Mouse (Mus musculus) forebrain, embryonic 15.5 days (tissue): ENCODE data around the gene Tsfm. TPM values are rescaled to one million over a fixed set of nuclear protein-coding genes. Genes with fewer than 3 reads are reported as not detected.
A peak's percentile ranks its signal among the peaks of the same experiment; 100 is the strongest.
"Not testable (repeated sequence)": the region's sequence is repeated elsewhere in the genome, so short reads cannot be mapped to it uniquely, and the experiment has no call there.

Experiments used
- ATAC-seq: fragments of 200-750 bp; cut with Nextera tagmentation; replicated peaks from 2 replicates; pipeline ENCODE4 v1.8.0; 2017; ENCODE audit warnings: mild to moderate bottlenecking, moderate TSS enrichment, moderate library complexity
- H3K27ac ChIP-seq: fragments of 300-500 bp; sonication (generic); replicated peaks from 2 replicates; pipeline ENCODE4 v1.5.1; 2015; ENCODE audit warnings: mild to moderate bottlenecking, inconsistent platforms
- H3K27me3 ChIP-seq: fragments of 300-500 bp; sonication (generic); 2 replicates; pipeline ENCODE4 v1.6.1; 2015; ENCODE audit warnings: inconsistent platforms
- H3K36me3 ChIP-seq: fragments of 300-500 bp; sonication (generic); 2 replicates; pipeline ENCODE4 v1.6.1; 2015; ENCODE audit warnings: mild to moderate bottlenecking, inconsistent platforms
- H3K4me1 ChIP-seq: fragments of 300-500 bp; sonication (generic); 2 replicates; pipeline ENCODE4 v1.6.1; 2015; ENCODE audit warnings: inconsistent platforms
- H3K4me2 ChIP-seq: fragments of 300-500 bp; sonication (generic); replicated peaks from 2 replicates; pipeline ENCODE4 v1.6.1; 2015; ENCODE audit warnings: mild to moderate bottlenecking, inconsistent platforms
- H3K4me3 ChIP-seq: fragments of 300-500 bp; sonication (generic); 2 replicates; pipeline ENCODE4 v1.5.1; 2015; ENCODE audit warnings: mild to moderate bottlenecking, inconsistent platforms
- H3K9ac ChIP-seq: fragments of 300-500 bp; sonication (generic); replicated peaks from 2 replicates; pipeline ENCODE4 v1.6.1; 2015; ENCODE audit warnings: mild to moderate bottlenecking, inconsistent platforms
- H3K9me3 ChIP-seq: fragments of 300-500 bp; sonication (generic); 2 replicates; pipeline ENCODE4 v1.6.1; 2016; ENCODE audit warnings: inconsistent platforms
- WGBS: fragments of 180-500 bp; shearing (Covaris S2); methylation state at CpG from one replicate; pipeline ENCODE4 v1.1.7; 2015; ENCODE audit warnings: mixed read lengths; 5-methylcytosine and 5-hydroxymethylcytosine counted together
- polyA plus RNA-seq: library from polyadenylated mRNA; unstranded; fragments of >200 nt; fragmentation: Nextera tagmentation; extraction: Ambion mirVana; gene quantifications from 2 replicates; pipeline ENCODE4 v1.2.1, GENCODE M21; 2015

The Tsfm gene
- polyA plus RNA-seq, 1 experiment from 2014 or later: 67.3 TPM

DNA sequence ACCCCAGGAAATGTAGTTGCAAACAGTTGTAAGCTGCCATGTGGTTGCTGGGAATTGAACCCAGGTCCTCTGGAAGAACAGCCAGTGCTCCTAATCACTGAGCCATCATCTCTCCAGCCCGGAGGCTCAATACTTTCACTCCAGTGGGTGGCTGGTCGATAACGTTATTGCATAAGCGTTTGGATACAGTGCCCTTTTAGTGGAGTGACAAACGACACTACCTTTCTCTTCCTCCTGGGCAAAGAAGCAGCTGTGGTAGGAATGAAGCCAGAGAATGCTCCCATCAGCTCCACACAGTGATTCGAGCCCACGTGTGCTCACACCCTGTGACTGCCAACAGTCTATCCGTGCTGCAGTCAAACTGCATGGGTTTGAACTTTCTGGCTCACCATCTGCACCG lies 40.6 kb upstream of the Tsfm start:
- Histone ChIP-seq H3K27ac (peak overlapping the region; percentile 95; the same call in 1 of the 2 replicates), H3K36me3 (peaks cover 25% of the 10 kb centered on the region), H3K4me3 (peak overlapping the region; percentile 67), H3K9ac (peak overlapping the region; percentile 68), H3K27me3 (no peaks in the 10 kb centered on the region), H3K4me1 (peaks cover 24% of the 10 kb centered on the region), H3K9me3 (no peaks in the 10 kb centered on the region), H3K4me2 (peak overlapping the region; percentile 88)
- ATAC-seq: no peak
- 71% methylated on average over 9 of the region's 9 CpGs for WGBS

DNA sequence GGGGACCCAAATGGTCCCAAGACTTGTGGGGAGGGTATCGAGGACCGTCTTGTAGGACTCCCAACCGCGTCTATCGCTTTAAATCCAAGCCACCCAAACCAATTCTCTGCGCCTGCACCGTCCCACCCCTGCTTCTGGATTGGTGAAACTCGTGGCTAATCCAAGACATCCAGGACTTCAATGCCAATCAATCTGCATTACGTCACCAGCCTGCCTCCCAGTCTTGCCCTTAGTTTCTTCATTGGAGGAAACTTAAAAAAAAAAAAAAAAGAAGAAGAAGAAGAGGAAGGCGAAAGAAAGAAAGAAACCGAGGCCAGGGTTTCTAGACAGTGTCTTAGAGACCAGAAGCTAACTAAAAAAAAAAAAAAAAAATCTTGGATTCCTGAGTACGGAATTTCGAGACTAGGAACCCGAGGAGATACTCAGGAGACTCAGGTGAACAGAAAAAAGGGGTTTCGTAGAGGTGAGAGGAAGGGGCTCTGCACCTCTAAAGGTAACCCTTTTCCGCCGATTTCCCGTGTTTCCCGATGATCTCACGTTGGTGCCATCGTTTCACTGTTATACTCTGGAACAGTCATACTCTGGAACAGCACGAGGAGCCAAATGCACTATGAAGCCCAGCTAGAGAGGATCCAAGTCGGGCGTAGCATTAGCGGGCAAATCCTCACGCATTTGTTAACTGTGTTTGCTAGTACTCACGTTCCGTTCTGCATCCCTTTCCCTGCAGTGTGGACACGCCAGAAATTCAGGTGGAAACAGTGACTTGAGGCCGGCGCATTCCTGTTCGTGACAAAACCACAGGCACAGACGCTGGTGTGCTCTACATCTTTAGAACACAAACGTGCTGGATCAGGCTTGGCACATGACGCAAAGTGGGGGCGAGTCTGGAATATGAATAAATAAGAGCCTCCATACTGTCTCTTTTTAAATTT lies 39.8 kb upstream of the Tsfm start, which contains the start of gene Tspan31:
Gene Tspan31 (minus strand): TSS at position 75 of the 932 bp plus-strand sequence.
- H3K9ac ChIP-seq: peak within 1 kb of the TSS; percentile 71
- ATAC-seq: peak; percentile 95
- H3K4me2 ChIP-seq: peak within 1 kb of the TSS; percentile 88
- H3K9me3 ChIP-seq: no peaks in the 10 kb centered on the region
- peaks cover 32% of the 10 kb centered on the region for H3K36me3 ChIP-seq
- peak within 1 kb of the TSS; percentile 95 for H3K27ac ChIP-seq
- H3K27me3 ChIP-seq: no peaks in the 10 kb centered on the region
- 1% methylated on average over 36 of the region's 36 CpGs for WGBS
- H3K4me1 ChIP-seq: peaks cover 30% of the 10 kb centered on the region
- peak within 1 kb of the TSS; percentile 67 for H3K4me3 ChIP-seq

DNA sequence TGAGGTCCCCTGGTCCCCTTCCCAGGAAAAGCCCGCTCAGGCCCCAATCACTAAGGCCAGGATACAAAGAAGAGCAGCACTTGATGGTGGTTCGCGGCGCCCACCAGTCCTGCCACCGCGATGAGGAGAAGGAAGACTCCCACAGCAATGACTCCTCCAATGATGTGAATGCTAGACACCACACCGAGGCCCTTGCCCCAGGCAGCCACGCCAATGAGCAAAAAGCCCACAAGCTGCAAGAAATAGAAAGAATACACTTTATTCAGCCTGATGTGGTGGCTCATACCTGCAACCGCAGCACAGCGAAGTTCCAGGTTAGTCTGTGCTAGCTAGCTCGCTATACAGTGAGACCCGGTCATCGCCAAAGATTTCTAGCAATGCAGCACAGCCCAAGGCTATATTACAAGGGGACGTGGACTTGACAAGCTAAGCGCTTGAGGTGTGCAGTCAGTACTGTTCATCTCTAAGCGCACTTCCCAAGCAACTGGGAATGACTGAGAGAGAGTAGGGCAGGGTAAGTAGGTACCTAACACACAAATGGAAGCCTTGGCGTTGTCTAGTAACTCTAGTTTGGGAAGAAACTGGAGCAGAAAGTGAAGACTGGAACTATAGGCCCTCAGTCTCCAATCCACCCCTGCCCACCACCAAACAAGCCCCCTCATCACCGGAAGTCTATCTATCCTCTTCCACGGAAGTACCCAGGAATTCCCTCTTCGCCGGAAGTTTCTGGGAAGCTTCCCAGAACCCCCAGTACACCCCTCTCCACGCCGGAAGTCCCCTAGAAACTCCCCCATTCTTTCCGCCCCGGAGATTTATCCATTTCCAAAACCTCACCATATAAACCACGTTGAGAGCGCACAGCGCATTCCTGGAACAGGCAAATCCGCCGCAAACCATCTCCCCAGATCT lies 38.9 kb upstream of the Tsfm start:
- Histone ChIP-seq H3K4me3 (peak overlapping the region; percentile 67), H3K4me2 (peak overlapping the region; percentile 88), H3K36me3 (peaks cover 42% of the 10 kb centered on the region), H3K9me3 (no peaks in the 10 kb centered on the region), H3K4me1 (peaks cover 38% of the 10 kb centered on the region), H3K9ac (peak overlapping the region; percentile 71), H3K27me3 (no peaks in the 10 kb centered on the region), H3K27ac (peak overlapping the region; percentile 95)
- 4% methylated on average over 30 of the region's 30 CpGs for WGBS
- peak; percentile 84 for ATAC-seq

DNA sequence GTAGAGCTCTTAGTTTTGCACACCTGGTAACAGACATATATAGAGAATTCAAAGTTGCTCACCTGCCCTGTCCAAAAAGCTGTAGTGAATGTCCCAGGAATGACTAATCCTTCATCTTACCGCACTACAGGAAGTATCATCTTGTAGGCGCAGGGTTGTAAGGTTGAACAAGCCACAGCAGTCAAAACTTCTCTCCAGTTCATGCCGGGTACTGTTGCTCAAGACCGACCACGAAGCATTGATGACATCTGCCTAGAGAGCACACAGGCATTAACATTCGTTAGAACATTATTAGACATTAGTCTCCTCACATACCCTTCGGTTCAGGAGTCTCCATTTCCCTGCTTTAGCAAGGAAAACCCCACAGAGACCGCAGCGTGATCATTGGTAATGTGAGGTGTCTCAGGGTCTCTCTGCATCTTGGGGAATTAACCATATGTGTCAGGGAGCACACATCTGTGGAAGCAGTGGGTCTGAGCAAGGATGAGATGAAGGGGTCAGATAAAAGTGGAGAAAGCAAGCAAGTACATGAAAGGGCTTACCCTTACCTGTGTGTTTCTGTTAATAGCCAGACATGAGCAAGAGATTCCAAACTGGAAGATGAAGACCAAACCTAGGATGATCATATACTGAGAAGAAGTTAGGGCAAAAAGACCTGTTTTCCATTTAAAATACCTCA lies 37.9 kb upstream of the Tsfm start:
- Histone ChIP-seq H3K27ac (peak overlapping the region; percentile 95), H3K9me3 (no peaks in the 10 kb centered on the region), H3K27me3 (no peaks in the 10 kb centered on the region), H3K4me3 (peak overlapping the region; percentile 67), H3K4me2 (peak overlapping the region; percentile 88), H3K36me3 (peaks cover 43% of the 10 kb centered on the region), H3K9ac (peak overlapping the region; percentile 71), H3K4me1 (peaks cover 41% of the 10 kb centered on the region)
- no peak for ATAC-seq
- 83% methylated on average over 9 of the region's 9 CpGs for WGBS

DNA sequence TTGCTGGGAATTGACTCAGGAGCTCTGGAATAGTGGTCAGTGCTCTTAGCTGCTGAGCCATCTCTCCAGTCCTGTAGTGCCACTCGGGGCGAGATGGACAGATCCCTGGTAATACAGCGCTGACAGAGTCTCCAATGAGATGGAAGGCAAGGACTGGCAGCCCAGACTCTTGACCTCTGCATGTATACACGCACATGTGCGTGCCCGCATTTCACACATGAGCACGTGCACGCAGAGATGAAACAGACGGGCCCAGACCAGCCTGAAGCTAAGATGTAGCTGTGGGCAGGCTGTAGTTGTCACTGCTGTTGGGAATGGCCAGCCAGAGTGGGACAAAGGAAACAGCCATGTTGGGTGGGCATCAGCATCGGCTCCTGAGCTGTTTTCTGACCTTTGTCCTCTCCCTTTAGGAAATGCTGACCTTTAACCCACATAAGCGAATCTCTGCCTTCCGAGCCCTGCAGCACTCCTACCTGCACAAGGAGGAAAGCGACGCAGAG lies 35.9 kb upstream of the Tsfm start:
- no peaks in the 10 kb centered on the region for H3K9me3 ChIP-seq
- no peak overlapping the region for H3K9ac ChIP-seq
- H3K4me3 ChIP-seq: 0 out of 2 replicates have a peak overlapping the region, but pooled peaks have one; percentile 3
- H3K27ac ChIP-seq: no peak overlapping the region; the same call in 1 of the 2 replicates
- H3K27me3 ChIP-seq: no peaks in the 10 kb centered on the region
- WGBS: 90% methylated on average over 14 of the region's 14 CpGs
- H3K36me3 ChIP-seq: peaks cover 43% of the 10 kb centered on the region
- no peak overlapping the region for H3K4me2 ChIP-seq
- ATAC-seq: no peak
- peaks cover 52% of the 10 kb centered on the region for H3K4me1 ChIP-seq

DNA sequence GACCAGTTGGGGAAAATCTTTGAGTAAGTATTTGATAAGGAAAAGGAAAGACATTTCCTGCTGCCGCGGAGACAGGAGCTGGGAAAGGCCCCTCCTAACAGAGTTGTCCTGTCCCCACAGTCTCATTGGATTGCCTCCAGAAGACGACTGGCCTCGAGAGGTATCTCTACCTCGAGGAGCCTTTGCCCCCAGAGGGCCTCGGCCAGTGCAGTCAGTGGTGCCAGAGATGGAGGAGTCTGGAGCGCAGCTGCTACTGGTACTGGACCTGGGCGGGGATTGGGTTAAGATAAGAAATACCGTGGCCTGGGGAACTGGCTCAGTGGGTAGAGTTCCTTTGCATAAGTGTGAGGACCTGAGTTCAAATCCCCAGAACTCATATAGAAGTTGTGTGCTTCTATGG lies 35.3 kb upstream of the Tsfm start:
- 91% methylated on average over 9 of the region's 9 CpGs for WGBS
- Histone ChIP-seq H3K4me1 (peaks cover 53% of the 10 kb centered on the region), H3K27me3 (no peaks in the 10 kb centered on the region), H3K9ac (no peak overlapping the region), H3K27ac (no peak overlapping the region), H3K36me3 (peaks cover 43% of the 10 kb centered on the region), H3K4me2 (no peak overlapping the region), H3K9me3 (no peaks in the 10 kb centered on the region), H3K4me3 (no peak overlapping the region)
- ATAC-seq: no peak

DNA sequence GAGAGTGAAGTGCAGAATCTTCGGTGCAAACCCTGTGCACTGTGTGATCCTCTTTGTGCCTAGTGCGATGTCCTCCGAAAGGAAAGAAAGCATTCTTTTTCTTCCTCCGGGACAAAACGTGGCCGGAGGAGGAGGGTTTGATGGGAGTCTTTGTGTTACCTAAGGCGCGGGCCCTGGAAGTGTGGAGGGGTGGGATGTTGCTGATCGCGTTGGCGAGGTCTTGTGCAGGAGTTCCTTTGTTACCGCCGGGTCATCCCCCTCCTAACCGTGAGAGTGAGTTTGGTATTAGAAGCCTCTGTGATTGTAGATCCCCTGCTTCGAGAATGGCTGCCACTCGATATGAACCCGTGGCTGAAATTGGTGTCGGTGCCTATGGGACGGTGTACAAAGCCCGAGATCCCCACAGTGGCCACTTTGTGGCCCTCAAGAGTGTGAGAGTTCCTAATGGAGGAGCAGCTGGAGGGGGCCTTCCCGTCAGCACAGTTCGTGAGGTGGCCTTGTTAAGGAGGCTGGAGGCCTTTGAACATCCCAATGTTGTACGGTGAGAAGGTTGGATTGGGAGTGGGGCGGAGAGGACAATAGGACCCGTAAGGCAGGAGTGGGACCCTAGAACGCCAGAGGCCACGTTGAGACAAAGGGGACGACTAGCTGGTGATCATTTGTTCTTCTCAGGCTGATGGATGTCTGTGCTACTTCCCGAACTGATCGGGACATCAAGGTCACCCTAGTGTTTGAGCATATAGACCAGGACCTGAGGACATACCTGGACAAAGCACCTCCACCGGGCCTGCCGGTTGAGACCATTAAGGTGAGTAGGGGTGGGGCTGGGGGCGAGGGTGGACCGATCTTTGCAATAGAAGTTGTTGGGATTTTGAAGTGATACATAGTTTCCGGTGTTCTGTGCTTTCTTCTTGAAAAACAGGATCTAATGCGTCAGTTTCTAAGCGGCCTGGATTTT lies 33.6 kb upstream of the Tsfm start:
- H3K4me2 ChIP-seq: peak overlapping the region; percentile 75
- peak overlapping the region; percentile 93 for H3K27ac ChIP-seq
- no peaks in the 10 kb centered on the region for H3K9me3 ChIP-seq
- H3K27me3 ChIP-seq: no peaks in the 10 kb centered on the region
- peak overlapping the region; percentile 79 for H3K4me3 ChIP-seq
- H3K4me1 ChIP-seq: peaks cover 52% of the 10 kb centered on the region
- peak overlapping the region; percentile 89 for H3K9ac ChIP-seq
- WGBS: 10% methylated on average over 37 of the region's 37 CpGs
- peak; percentile 6; the same call in 1 of the 2 replicates for ATAC-seq
- peaks cover 43% of the 10 kb centered on the region for H3K36me3 ChIP-seq

DNA sequence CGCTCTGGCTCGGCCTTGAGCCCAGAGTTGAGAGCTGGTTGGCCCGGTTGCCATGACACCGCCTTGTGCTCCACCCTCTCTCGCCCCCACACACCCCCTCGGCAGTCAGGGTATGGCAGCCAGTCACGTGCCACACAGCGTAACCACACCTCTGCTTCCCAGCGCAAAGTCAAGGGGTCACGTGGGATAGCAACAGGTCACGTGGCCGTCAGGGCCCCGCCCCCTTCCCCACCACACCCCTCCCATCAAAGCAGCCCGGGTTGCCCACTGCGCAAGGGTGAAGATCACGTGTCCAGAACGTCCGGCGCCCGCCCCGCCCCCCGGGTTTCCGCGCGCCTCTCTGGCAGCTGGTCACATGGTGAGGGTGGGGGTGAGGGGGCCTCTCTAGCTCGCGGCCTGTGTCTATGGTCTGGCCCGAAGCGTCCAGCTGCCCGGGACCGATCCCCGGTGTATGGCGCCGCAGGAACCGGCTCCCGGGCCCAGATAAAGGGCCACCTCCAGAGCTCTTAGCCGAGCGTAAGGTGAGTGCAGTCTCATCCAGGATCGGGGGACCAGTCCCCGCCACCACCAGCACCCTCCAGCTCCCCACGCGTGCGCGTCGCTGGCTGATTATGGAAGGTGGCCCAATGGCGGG lies 32.7 kb upstream of the Tsfm start, which contains the start of gene Cdk4:
Gene Cdk4 (plus strand): TSS at position 296 of the 634 bp plus-strand sequence.
- H3K9me3 ChIP-seq: no peaks in the 10 kb centered on the region
- WGBS: 0% methylated on average over 37 of the region's 46 CpGs
- peak within 1 kb of the TSS; percentile 89 for H3K9ac ChIP-seq

DNA sequence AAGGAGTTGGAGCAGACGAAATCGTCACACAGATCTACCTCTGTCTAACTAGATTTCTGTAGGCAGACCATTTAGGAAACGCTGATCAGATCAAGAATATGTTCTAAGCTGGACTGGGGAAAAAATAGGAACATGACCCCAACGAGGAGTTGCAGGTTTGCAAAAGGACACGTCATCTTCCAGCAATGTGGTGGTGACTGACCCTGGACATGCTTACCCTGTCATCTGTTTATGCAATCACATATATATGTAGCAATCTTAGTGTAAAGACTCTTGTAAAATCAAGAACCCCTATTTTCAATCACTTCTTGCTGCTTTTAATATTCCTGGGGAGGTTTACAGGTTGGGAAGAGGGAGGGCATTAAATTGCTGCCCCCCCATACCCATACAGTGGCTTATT lies 31.9 kb upstream of the Tsfm start:
- Histone ChIP-seq H3K36me3 (peaks cover 33% of the 10 kb centered on the region), H3K9me3 (no peaks in the 10 kb centered on the region), H3K9ac (no peak overlapping the region), H3K27me3 (no peaks in the 10 kb centered on the region), H3K4me1 (peaks cover 55% of the 10 kb centered on the region), H3K27ac (peak overlapping the region; percentile 85), H3K4me2 (peak overlapping the region; percentile 52), H3K4me3 (peak overlapping the region; percentile 79)
- ATAC-seq: no peak
- 78% methylated on average over 5 of the region's 5 CpGs for WGBS

More for the DNA sequence above, 32.7 kb upstream of the Tsfm start, which contains the start of gene Cdk4:
- Histone ChIP-seq H3K4me3 (peak within 1 kb of the TSS; percentile 79), H3K36me3 (peaks cover 39% of the 10 kb centered on the region), H3K4me2 (peak within 1 kb of the TSS; percentile 75), H3K27ac (peak within 1 kb of the TSS; percentile 93), H3K27me3 (no peaks in the 10 kb centered on the region), H3K4me1 (peaks cover 50% of the 10 kb centered on the region)
- ATAC-seq: peak; percentile 86

DNA sequence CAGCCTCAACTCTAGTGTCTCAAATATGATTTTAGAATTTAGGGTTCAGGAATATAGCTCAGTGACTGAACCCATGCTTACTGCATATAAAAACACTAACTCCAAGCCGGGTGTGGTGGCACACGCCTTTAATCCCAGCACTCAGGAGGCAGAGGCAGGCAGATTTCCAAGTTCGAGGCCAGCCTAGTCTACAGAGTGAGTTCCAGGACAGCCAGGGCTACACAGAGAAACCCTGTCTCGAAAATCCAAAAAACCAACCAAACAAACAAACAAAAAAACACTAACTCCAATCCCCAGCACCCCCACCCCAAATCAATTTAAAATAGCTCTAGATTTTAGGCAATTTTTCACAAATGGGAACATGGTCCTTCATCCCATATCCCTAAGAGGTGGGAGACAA lies 31.5 kb upstream of the Tsfm start:
- peak overlapping the region; percentile 85; the same call in 1 of the 2 replicates for H3K27ac ChIP-seq
- not testable (repeated sequence) for ATAC-seq, H3K27me3 ChIP-seq, H3K4me2 ChIP-seq, H3K9ac ChIP-seq, H3K9me3 ChIP-seq
- H3K4me1 ChIP-seq: peaks cover 58% of the 10 kb centered on the region
- WGBS: 88% methylated on average over 4 of the region's 4 CpGs
- H3K36me3 ChIP-seq: peaks cover 33% of the 10 kb centered on the region
- peak overlapping the region; percentile 79; the same call in 1 of the 2 replicates for H3K4me3 ChIP-seq
